Mouse (Mus musculus): Measurements from ENCODE around the gene Nox1.
"Not testable (repeated sequence)": the region's sequence is repeated elsewhere in the genome, so short reads cannot be mapped to it uniquely, and the experiment has no call there.

Gene Nox1

DNA sequence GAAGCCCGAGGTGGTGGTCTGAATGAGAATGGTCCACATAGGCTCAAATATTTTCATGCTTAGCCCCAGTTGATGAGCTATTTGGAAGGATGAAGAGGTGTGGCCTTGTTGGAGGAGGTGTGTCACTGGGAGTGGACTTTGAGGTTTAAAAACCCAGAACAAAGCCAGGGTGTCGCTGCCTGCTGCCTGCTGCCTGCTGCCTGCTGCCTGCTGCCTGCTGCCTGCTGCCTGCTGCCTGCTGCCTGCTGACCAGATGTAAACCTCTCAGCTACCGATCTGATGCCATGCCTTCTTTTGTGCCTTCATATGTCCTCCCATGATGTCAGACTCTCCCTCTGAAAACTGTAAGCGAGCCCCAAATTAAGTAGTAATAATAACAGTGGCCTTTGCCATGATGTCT lies at the start of gene Nox1:
Gene Nox1, minus strand, starts transcription at position 101 of the 400 bp plus-strand sequence.
- no peak for DNase-seq (ENCODE audit: low spot score)

DNA sequence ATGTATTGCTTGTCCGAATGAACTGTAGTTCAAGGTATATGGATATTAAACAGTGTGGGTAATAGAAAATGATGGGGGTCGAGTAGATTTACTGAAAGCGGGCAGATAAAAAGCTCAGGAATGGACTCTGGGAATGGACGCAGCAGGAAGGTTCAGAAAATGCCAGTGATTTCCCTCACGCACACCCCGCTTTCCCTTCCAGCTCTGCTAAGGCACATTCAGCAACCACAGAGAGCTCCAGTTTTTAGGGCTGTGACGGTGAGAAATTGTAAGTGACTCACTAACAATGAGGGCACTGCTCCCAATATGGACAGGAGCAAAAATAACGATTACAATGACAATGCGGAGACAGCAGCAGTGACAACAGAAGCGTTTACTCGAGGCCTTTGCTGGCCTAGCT lies 40.4 kb upstream of the Nox1 start:
- no peak for DNase-seq (ENCODE audit: low spot score)

GRCm38 (mm10) chrX:134261191-134261590 lies 39.4 kb upstream of the Nox1 start:
- DNase-seq (ENCODE audit: low spot score): no peak

GRCm38 (mm10) chrX:134248202-134248601 lies 26.4 kb upstream of the Nox1 start:
- DNase-seq (ENCODE audit: low spot score): no peak

- no peak for DNase-seq (ENCODE audit: low spot score)
Observed at GRCm38 (mm10) chrX:134245946-134246345, 24.2 kb upstream of the Nox1 start.

DNA sequence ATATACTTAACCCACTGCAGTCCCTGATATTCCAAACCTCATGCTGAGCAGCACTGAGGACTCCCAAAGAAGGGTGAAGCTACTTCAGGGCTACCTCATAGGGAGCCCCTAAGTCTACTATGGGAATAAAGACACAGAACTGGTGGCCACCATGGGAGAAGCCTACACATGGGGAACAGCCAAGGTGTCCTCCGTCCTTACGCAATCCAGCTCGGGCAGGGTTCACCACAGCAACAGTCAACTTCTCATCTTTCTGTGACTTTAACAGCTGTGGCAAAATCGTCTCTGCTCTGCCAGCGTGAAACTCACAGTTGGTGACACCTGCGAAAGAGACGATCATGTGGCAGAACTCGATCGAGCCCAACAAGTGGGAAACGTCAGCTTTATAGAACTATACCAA lies 16.5 kb upstream of the Nox1 start:
- DNase-seq (ENCODE audit: low spot score): no peak

GRCm38 (mm10) chrX:134233048-134233447 lies 11.3 kb upstream of the Nox1 start:
- DNase-seq (ENCODE audit: low spot score): no peak

DNA sequence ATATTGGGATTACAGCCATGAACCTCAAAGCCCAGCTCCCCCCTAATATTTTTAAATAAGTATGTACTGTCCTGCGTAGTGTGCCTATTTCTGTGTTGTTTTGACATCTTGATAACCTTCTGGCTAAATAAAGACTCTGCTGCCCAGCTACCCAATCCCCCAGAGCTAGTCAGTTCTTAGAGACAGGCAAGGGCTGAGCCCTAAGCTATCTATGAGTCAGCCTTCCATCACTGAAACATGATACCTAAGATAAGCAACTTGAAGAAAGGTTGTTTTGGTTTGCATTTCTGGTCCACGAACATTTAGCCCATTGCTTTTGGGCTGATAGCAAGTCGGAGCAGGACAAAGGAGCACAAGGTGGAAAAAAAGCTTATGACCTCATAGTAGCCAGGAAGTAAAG lies 1.1 kb downstream of the Nox1 start:
- DNase-seq (ENCODE audit: low spot score): peak; percentile 2

- no peak for DNase-seq (ENCODE audit: low spot score)
Observed at GRCm38 (mm10) chrX:134218161-134218560, 3.6 kb downstream of the Nox1 start.

DNA sequence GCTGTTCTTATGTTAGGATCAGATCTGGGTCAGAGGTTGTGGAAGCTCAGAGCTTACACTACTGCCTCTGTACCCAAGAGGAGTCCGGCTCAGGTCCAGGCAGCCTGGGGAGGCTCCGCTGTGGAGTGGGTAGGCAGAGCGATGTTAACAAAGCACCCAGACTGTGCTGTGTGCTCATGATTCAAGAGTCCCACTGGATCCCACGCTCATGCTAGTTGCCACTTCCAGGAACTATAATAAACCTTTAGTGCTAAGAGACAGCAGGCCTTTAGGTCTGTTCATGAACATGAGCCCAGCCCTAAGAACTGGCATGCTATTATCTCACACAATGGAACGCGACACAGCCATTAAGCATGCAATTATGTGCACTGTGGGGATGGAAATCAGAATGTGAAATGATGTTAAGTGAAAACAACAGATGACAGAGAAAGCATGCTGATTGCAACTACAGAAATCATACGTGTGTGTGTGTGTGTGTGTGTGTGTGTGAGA lies 10.6 kb downstream of the Nox1 start:
- DNase-seq (ENCODE audit: low spot score): no peak

- DNase-seq (ENCODE audit: low spot score): no peak
Observed at GRCm38 (mm10) chrX:134208491-134208890, 13.3 kb downstream of the Nox1 start.

- DNase-seq (ENCODE audit: low spot score): not testable (repeated sequence)
Observed at GRCm38 (mm10) chrX:134187201-134187600, 34.6 kb downstream of the Nox1 start, which contains the start of gene Arl13a. Gene Arl13a, plus strand, starts transcription at chrX:134187501.

DNA sequence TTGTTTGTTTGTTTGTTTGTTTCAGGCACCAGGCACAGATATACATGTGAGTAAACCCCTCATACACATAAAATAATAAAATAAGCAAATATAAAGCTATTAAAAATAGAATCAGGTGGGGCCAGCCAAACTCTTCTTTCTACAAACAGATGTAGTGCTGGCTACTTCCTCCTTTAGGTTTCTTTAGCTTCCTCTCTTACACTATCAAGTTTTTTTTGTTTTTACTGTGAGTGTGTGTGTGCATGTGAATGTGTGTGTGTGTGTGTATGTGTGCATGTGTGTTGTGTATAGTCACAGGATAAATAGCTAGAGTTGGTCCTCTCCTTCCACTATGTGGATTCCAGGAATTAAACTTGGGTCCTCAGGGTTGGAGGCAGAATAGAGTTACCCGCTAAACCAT lies 47.1 kb downstream of the Nox1 start:
- DNase-seq (ENCODE audit: low spot score): no peak

DNA sequence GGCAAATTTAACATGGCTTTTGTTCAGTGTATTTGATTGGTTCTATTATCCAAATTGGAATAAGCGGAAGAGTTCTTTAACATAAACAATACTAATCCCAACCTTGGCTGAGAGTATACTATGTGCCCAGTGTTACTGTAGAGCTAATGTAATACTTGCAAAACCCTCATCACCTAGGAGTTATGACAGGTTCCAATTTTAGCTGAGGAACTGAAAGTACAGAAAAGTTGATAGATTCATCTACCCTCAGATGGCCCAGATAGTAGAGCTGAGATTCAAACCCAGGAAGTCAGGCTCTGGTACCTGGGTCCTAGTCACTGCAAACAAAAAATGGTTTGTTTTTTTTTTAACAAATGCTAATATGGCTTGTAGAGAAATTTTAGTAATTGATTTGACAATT lies 51.2 kb downstream of the Nox1 start:
- no peak for DNase-seq (ENCODE audit: low spot score)

- no peak for DNase-seq (ENCODE audit: low spot score)
Observed at GRCm38 (mm10) chrX:134163484-134163883, 58.3 kb downstream of the Nox1 start.

DNA sequence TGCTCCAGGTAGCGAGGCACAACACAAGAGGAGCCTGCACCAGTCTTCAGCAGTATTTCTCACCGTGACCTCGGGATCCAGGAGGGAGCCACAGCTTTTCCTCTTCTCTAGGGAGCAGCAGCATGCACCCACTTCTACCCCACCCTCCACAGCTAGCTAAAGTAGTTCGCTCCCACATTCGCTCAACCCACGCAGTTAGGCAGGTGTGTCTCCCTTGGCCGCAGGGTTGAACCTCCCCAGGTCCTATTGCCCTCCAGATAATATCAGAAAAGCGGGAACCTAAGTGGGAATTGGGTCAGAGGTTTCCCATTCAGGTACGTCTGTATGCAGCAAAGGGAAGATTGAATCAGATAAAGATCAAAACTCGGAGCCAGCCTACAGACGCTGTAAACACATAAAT lies 58.9 kb downstream of the Nox1 start:
- DNase-seq (ENCODE audit: low spot score): peak; percentile 7

DNA sequence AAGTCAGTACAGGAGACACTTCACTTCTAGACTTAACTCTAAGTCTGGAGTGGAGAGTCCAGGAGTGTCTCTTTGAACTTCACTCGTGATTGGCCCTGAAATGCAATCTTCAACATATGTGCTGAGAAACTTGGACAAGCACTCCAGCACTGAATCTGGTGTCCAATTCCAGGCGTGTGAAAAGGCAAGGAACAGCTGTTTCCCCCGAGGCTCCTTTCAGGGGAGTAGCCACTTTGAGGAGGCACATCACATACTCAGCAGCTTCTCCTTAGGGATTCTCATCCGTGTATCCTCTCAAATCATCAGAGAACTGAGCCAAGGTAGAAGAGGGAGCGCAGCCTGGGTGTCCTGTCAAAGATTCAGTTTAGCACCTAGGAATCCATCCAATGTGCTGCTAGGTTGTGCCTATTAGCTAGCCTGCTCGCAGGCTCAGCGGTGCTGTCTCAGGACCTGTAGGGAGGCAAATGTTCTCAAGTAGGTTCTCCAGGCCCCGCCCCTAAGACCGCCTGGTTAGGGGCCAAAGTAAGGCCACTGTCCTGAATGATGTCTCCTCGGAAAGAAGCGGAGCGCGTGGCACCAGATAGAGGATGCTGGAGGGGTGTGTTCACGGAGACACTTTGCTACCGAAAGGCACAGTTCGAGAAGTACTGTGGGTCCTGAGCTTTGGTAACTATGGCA lies 59.6 kb downstream of the Nox1 start, which contains the start of gene Xkrx:
Gene Xkrx, minus strand, starts transcription at position 34 of the 678 bp plus-strand sequence.
- peak; percentile 6 for DNase-seq (ENCODE audit: low spot score)

DNA sequence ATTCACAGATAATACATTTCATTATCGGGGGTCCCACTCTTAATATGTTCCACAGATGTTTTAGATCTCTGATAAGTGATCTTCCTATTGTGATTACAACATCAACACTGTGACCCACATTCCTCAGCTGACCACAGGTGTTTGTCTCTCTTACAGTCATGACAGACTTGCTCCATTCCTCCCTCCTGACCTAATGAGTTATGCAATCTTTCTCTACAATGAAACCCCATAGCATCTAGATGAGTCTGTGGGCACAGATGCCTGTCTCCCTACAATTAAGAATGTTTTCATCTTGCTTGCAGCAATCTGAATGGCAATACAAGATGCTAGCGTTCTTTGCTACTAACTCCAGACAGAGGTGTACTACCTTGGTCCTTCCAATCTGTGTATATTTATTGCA lies 61.3 kb downstream of the Nox1 start:
- no peak for DNase-seq (ENCODE audit: low spot score)

DNA sequence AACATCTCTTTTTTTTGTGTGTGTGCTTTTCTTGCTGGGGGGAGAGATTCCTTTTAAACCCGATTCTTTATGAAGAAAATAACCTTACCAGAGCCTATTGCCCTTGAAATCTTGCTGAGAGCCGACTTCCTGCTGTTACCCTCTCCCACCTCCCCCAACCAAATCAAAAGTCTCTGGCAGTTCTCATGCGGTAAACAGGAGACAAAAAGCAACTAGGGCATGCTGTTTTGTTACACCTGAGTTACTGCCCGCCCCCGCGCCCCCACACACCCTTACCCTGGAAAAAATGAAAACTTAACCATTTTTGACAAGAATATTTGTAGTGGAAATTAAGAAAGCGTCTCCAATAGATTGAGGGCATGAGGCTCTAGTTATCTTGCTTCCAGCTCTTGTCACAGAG lies 63.6 kb downstream of the Nox1 start:
- no peak for DNase-seq (ENCODE audit: low spot score)

- DNase-seq (ENCODE audit: low spot score): no peak
Observed at GRCm38 (mm10) chrX:134141986-134142385, 79.8 kb downstream of the Nox1 start.

DNA sequence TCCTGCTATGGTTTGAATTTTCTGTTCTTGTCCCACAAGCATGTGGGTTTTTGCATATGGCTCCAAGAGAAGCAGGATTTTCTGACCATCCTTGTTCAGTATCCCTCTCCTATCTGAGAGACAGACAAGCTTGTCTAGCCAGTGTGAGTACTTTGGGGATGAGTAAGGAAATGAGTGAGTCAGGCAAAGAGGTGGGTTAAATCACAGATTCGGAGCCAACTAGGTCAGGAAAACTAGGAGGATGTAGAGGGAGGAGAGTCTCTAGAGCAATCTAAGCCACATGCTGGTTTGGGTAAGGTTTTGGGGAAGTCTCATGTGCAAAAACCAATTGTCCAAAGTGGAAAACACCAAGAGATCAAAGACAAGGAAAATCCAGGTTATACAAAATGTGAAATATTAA lies 80.2 kb downstream of the Nox1 start:
- no peak for DNase-seq (ENCODE audit: low spot score)

DNA sequence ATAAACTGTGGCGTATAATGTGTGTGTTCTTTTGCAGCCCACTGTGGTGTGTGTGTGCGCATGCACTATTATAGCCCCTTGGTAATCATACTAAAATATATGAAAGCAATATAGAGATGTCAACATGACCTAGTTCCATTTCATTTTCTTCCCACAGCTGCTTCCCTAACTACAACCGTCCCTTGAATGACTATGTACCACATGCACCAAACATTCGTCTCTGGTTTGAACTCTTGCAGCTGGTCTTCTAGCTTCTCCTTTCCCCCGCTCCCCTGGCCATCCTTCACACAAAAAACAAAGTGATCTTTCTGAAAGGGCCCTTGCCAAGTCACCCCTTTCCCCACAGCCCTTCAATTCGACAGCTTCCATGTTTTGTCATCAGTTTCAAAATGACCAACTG lies 81.7 kb downstream of the Nox1 start:
- no peak for DNase-seq (ENCODE audit: low spot score)

GRCm38 (mm10) chrX:134133821-134134220 lies 87.9 kb downstream of the Nox1 start:
- DNase-seq (ENCODE audit: low spot score): no peak

DNA sequence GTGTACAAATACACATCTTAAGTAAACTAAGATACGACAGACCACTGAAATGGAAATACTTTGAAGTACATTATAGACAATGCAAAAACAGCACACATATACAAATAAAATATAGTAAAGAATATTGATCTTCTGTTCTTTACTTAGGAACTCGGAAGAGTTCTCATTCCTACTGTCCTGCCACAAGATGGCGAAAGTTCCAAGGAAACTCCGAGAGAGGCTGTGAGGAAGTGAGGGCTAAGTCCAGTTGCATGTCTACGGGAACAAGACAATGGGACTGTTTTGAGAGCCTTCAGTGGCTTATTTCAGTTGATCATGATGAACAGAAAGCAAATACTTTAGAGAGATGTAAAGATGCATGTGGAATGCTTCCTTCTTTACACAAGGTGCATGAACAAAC lies 89.5 kb downstream of the Nox1 start:
- peak; percentile 16 for DNase-seq (ENCODE audit: low spot score)

All from urinary bladder, postnatal 14 days (tissue).